Mouse (Mus musculus): ENCODE measurements around the gene Eef2kmt.

The Eef2kmt gene

GRCm38 (mm10) chr16:5222140-5222539 lies 33.6 kb downstream of the Eef2kmt start, which contains the start of gene AU021092:
Gene AU021092 (minus strand): TSS chr16:5222299.
- no peak for DNase-seq (ENCODE audit: low spot score)

GRCm38 (mm10) chr16:5221403-5221802 lies 34.4 kb downstream of the Eef2kmt start:
- DNase-seq (ENCODE audit: low spot score): no peak

GRCm38 (mm10) chr16:5217341-5218133 lies 38.2 kb downstream of the Eef2kmt start:
- DNase-seq (ENCODE audit: low spot score): no peak

GRCm38 (mm10) chr16:5216686-5217085 lies 39.1 kb downstream of the Eef2kmt start:
- DNase-seq (ENCODE audit: low spot score): no peak

GRCm38 (mm10) chr16:5214126-5214525 lies 41.7 kb downstream of the Eef2kmt start:
- no peak for DNase-seq (ENCODE audit: low spot score)

- DNase-seq (ENCODE audit: low spot score): no peak
Observed at GRCm38 (mm10) chr16:5212150-5212549, 43.6 kb downstream of the Eef2kmt start.

- DNase-seq (ENCODE audit: low spot score): no peak
Observed at GRCm38 (mm10) chr16:5210365-5210764, 45.4 kb downstream of the Eef2kmt start.

GRCm38 (mm10) chr16:5206051-5206450 lies 49.7 kb downstream of the Eef2kmt start:
- DNase-seq (ENCODE audit: low spot score): no peak

GRCm38 (mm10) chr16:5205431-5205970 lies 50.3 kb downstream of the Eef2kmt start:
- no peak for DNase-seq (ENCODE audit: low spot score)

GRCm38 (mm10) chr16:5203668-5204433 lies 51.9 kb downstream of the Eef2kmt start, which contains the start of gene Nagpa:
Gene Nagpa (minus strand): TSS chr16:5204012.
- peak; percentile 76 for DNase-seq (ENCODE audit: low spot score)

- peak; percentile 16 for DNase-seq (ENCODE audit: low spot score)
Observed at GRCm38 (mm10) chr16:5203200-5203599, 52.6 kb downstream of the Eef2kmt start.

GRCm38 (mm10) chr16:5202681-5203080 lies 53.1 kb downstream of the Eef2kmt start:
- peak; percentile 25 for DNase-seq (ENCODE audit: low spot score)

- peak; percentile 7 for DNase-seq (ENCODE audit: low spot score)
Observed at GRCm38 (mm10) chr16:5195080-5195479, 60.7 kb downstream of the Eef2kmt start.
